Mouse (Mus musculus): ENCODE measurements around the gene Adam10. TPM values are rescaled to one million over a fixed set of nuclear protein-coding genes. Genes with fewer than 3 reads are reported as not detected.

The Adam10 gene
- total RNA-seq (2023; ENCODE audit: inconsistent age): 88.4 to 93.3 TPM (median 92.1 TPM) in 4 replicates

GRCm38 (mm10) chr9:70678682-70679131, at the start of gene Adam10:
Gene Adam10, plus strand, starts transcription at chr9:70678997.

GRCm38 (mm10) chr9:70656130-70657007, 22.4 kb upstream of the Adam10 start, which contains the start of gene Gm10642:
Gene Gm10642, plus strand, starts transcription at chr9:70656251.

GRCm38 (mm10) chr9:70657013-70657967, 21.5 kb upstream of the Adam10 start, which contains the start of gene Mindy2:
Gene Mindy2, minus strand, starts transcription at chr9:70657174.

Other genes starting within 250 kb of the Adam10 start
- 88.7 to 100 TPM (median 96.8 TPM) in 4 replicates for gene Rnf111, start 175.3 kb upstream of the Adam10 start, total RNA-seq (2023; ENCODE audit: inconsistent age)
- 89.4 to 100 TPM (median 93.0 TPM) in 4 replicates for gene Sltm, start 136.2 kb upstream of the Adam10 start, total RNA-seq (2023; ENCODE audit: inconsistent age)
- gene Gm10642, start 22.7 kb upstream of the Adam10 start, total RNA-seq (2023; ENCODE audit: inconsistent age): 3.3 to 4.5 TPM (median 4.0 TPM) in 4 replicates
- gene Mindy2, start 21.8 kb upstream of the Adam10 start, total RNA-seq (2023; ENCODE audit: inconsistent age): 37.3 to 39.5 TPM (median 38.8 TPM) in 4 replicates

Data from B cell, adult (primary cell).